Mouse (Mus musculus): Measurements from ENCODE around the gene Obp1a.

Gene Obp1a

DNA sequence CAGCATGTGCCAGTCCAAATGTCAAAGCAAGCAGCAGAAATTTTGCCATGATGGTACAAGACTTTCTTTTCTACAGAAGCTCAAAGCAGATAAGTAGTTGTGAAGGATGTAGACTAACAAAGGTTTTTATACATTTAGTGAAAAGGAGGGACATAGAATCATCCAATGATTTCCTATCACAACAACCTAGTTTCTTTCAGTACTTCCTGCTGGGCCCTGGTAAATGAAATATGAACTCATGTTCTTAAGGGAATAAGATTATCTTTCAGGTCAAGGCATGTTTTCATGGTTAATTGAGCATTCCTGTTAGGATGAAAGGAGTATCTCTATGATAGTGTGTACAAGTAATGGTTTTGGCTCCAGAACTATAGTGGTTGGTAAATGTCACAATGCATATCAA lies at the start of gene Obp1a:
Obp1a (minus strand) TSS at position 101 of the 400 bp plus-strand sequence.
- no peak for DNase-seq

DNA sequence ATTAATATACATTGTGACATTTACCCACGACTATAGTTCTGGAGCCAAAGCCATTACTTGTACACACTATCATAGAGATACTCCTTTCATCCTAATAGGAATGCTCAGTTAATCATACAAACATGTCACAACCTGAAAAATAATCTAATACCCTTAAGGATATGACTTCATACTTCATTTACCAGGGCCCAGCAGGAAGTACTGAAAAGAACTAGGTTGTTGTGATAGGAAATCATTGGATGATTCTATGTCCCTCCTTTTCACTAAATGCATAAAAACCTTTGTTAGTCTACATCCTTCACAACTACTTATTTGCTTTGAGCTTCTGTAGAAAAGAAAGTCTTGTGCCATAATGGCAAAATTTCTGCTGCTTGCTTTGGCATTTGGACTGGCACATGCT lies 34.0 kb upstream of the Obp1a start, which contains the start of gene Gm5938:
Gm5938 (plus strand) TSS at position 301 of the 400 bp plus-strand sequence.
- no peak for DNase-seq

All from heart, adult 11 months (tissue).